Mouse (Mus musculus): Measurements from ENCODE around the gene Lck.
A peak's percentile ranks its signal among the peaks of the same experiment; 100 is the strongest.

- TF ChIP-seq TAL1 (IDR thresholded peaks at IDR 0.05; ENCODE audit: low read length) (peak; percentile 76), GATA1 (IDR thresholded peaks at IDR 0.05; ENCODE audit: low read length) (peak; percentile 66)
Observed at GRCm38 (mm10) chr4:129600233-129601158, 27.1 kb upstream of the Lck start, which contains the start of the genes Eif3i and Tmem234.
